Mouse (Mus musculus): ENCODE measurements around the gene Olfr750. TPM values are rescaled to one million over a fixed set of nuclear protein-coding genes. Genes with fewer than 3 reads are reported as not detected.
"Not testable (repeated sequence)": the region's sequence is repeated elsewhere in the genome, so short reads cannot be mapped to it uniquely, and the experiment has no call there.

The Olfr750 gene
- polyA plus RNA-seq, 1 experiment from 2014 or later, result not detected

- not testable (repeated sequence) for H3K4me3 ChIP-seq (ENCODE audit: low read depth, low read length); H3K9me3 ChIP-seq (ENCODE audit: control insufficient read depth, low read length); H3K4me2 ChIP-seq (ENCODE audit: low read depth, low read length); H3K27ac ChIP-seq (ENCODE audit: low read depth, low read length); H3K9ac ChIP-seq (replicated peaks; ENCODE audit: low read depth, low read length); H3K36me3 ChIP-seq (ENCODE audit: control insufficient read depth, insufficient read depth, low read length); H3K27me3 ChIP-seq (ENCODE audit: control insufficient read depth, insufficient read depth, low read length); H3K4me1 ChIP-seq (ENCODE audit: control insufficient read depth, insufficient read depth, low read length)
- 16% methylated on average over 1 of the region's 1 CpGs for WGBS
- peak; percentile 69 for ATAC-seq (ENCODE audit: low read depth)
Measured at GRCm38 (mm10) chr14:51098300-51098699, 24.1 kb upstream of the Olfr750 start.

GRCm38 (mm10) chr14:51095736-51096524 lies 21.7 kb upstream of the Olfr750 start:
- 69% methylated on average over 9 of the region's 9 CpGs for WGBS
- no peaks in the 10 kb centered on the region for H3K36me3 ChIP-seq (ENCODE audit: control insufficient read depth, insufficient read depth, low read length)
- H3K9ac ChIP-seq (replicated peaks; ENCODE audit: low read depth, low read length), result no peak overlapping the region
- H3K4me1 ChIP-seq (ENCODE audit: control insufficient read depth, insufficient read depth, low read length), result no peaks in the 10 kb centered on the region
- no peak for ATAC-seq (ENCODE audit: low read depth)
- H3K27me3 ChIP-seq (ENCODE audit: control insufficient read depth, insufficient read depth, low read length), result no peaks in the 10 kb centered on the region
- no peak overlapping the region for H3K27ac ChIP-seq (ENCODE audit: low read depth, low read length)
- H3K4me3 ChIP-seq (ENCODE audit: low read depth, low read length), result no peak overlapping the region
- H3K9me3 ChIP-seq (ENCODE audit: control insufficient read depth, low read length), result no peaks in the 10 kb centered on the region
- H3K4me2 ChIP-seq (ENCODE audit: low read depth, low read length), result no peak overlapping the region

GRCm38 (mm10) chr14:51094921-51095320 lies 20.7 kb upstream of the Olfr750 start:
- Histone ChIP-seq H3K4me3 (ENCODE audit: low read depth, low read length) (no peak overlapping the region), H3K9me3 (ENCODE audit: control insufficient read depth, low read length) (no peaks in the 10 kb centered on the region), H3K36me3 (ENCODE audit: control insufficient read depth, insufficient read depth, low read length) (no peaks in the 10 kb centered on the region), H3K4me1 (ENCODE audit: control insufficient read depth, insufficient read depth, low read length) (no peaks in the 10 kb centered on the region), H3K27me3 (ENCODE audit: control insufficient read depth, insufficient read depth, low read length) (no peaks in the 10 kb centered on the region), H3K27ac (ENCODE audit: low read depth, low read length) (no peak overlapping the region), H3K4me2 (ENCODE audit: low read depth, low read length) (no peak overlapping the region), H3K9ac (replicated peaks; ENCODE audit: low read depth, low read length) (no peak overlapping the region)
- WGBS, result 68% methylated on average over 9 of the region's 9 CpGs
- no peak for ATAC-seq (ENCODE audit: low read depth)

GRCm38 (mm10) chr14:51094096-51094875 lies 20.1 kb upstream of the Olfr750 start:
- no peak overlapping the region for H3K9ac ChIP-seq (replicated peaks; ENCODE audit: low read depth, low read length)
- no peaks in the 10 kb centered on the region for H3K9me3 ChIP-seq (ENCODE audit: control insufficient read depth, low read length)
- 80% methylated on average over 5 of the region's 5 CpGs for WGBS
- no peak overlapping the region for H3K27ac ChIP-seq (ENCODE audit: low read depth, low read length)
- no peak for ATAC-seq (ENCODE audit: low read depth)
- H3K4me3 ChIP-seq (ENCODE audit: low read depth, low read length), result no peak overlapping the region
- no peaks in the 10 kb centered on the region for H3K27me3 ChIP-seq (ENCODE audit: control insufficient read depth, insufficient read depth, low read length)
- H3K36me3 ChIP-seq (ENCODE audit: control insufficient read depth, insufficient read depth, low read length), result no peaks in the 10 kb centered on the region
- H3K4me2 ChIP-seq (ENCODE audit: low read depth, low read length), result no peak overlapping the region
- H3K4me1 ChIP-seq (ENCODE audit: control insufficient read depth, insufficient read depth, low read length), result no peaks in the 10 kb centered on the region

GRCm38 (mm10) chr14:51093496-51093895 lies 19.3 kb upstream of the Olfr750 start:
- Histone ChIP-seq H3K9ac (replicated peaks; ENCODE audit: low read depth, low read length) (no peak overlapping the region), H3K36me3 (ENCODE audit: control insufficient read depth, insufficient read depth, low read length) (no peaks in the 10 kb centered on the region), H3K27me3 (ENCODE audit: control insufficient read depth, insufficient read depth, low read length) (no peaks in the 10 kb centered on the region), H3K27ac (ENCODE audit: low read depth, low read length) (no peak overlapping the region), H3K4me2 (ENCODE audit: low read depth, low read length) (no peak overlapping the region), H3K9me3 (ENCODE audit: control insufficient read depth, low read length) (no peaks in the 10 kb centered on the region), H3K4me3 (ENCODE audit: low read depth, low read length) (no peak overlapping the region), H3K4me1 (ENCODE audit: control insufficient read depth, insufficient read depth, low read length) (no peaks in the 10 kb centered on the region)
- ATAC-seq (ENCODE audit: low read depth), result no peak
- WGBS, result 34% methylated on average over 3 of the region's 3 CpGs

- no peaks in the 10 kb centered on the region for H3K9me3 ChIP-seq (ENCODE audit: control insufficient read depth, low read length)
- H3K36me3 ChIP-seq (ENCODE audit: control insufficient read depth, insufficient read depth, low read length), result no peaks in the 10 kb centered on the region
- no peaks in the 10 kb centered on the region for H3K27me3 ChIP-seq (ENCODE audit: control insufficient read depth, insufficient read depth, low read length)
- H3K4me2 ChIP-seq (ENCODE audit: low read depth, low read length), result peak overlapping the region; percentile 77
- WGBS, result 58% methylated on average over 8 of the region's 8 CpGs
- no peak overlapping the region for H3K27ac ChIP-seq (ENCODE audit: low read depth, low read length)
- no peak for ATAC-seq (ENCODE audit: low read depth)
- H3K9ac ChIP-seq (replicated peaks; ENCODE audit: low read depth, low read length), result no peak overlapping the region
- peak overlapping the region; percentile 52 for H3K4me3 ChIP-seq (ENCODE audit: low read depth, low read length)
- no peaks in the 10 kb centered on the region for H3K4me1 ChIP-seq (ENCODE audit: control insufficient read depth, insufficient read depth, low read length)
Measured at GRCm38 (mm10) chr14:51092073-51092620, 17.9 kb upstream of the Olfr750 start.

- no peaks in the 10 kb centered on the region for H3K9me3 ChIP-seq (ENCODE audit: control insufficient read depth, low read length)
- peak within 1 kb of the TSS; percentile 43 for H3K9ac ChIP-seq (replicated peaks; ENCODE audit: low read depth, low read length)
- H3K36me3 ChIP-seq (ENCODE audit: control insufficient read depth, insufficient read depth, low read length), result no peaks in the 10 kb centered on the region
- ATAC-seq (ENCODE audit: low read depth), result peak; percentile 21; the same call in 1 of the 2 replicates
- H3K27ac ChIP-seq (ENCODE audit: low read depth, low read length), result peak within 1 kb of the TSS; percentile 65
- peak within 1 kb of the TSS; percentile 77 for H3K4me2 ChIP-seq (ENCODE audit: low read depth, low read length)
- H3K4me1 ChIP-seq (ENCODE audit: control insufficient read depth, insufficient read depth, low read length), result no peaks in the 10 kb centered on the region
- no peaks in the 10 kb centered on the region for H3K27me3 ChIP-seq (ENCODE audit: control insufficient read depth, insufficient read depth, low read length)
- peak within 1 kb of the TSS; percentile 52 for H3K4me3 ChIP-seq (ENCODE audit: low read depth, low read length)
- 9% methylated on average over 33 of the region's 33 CpGs for WGBS
Measured at GRCm38 (mm10) chr14:51090921-51091900, 17.0 kb upstream of the Olfr750 start, which contains the start of the genes Rnase4 and Ang. TSS of gene Rnase4 (plus strand) at chr14:51091077. TSS of gene Ang (plus strand) at chr14:51091150.

GRCm38 (mm10) chr14:51090077-51090781 lies 16.0 kb upstream of the Olfr750 start:
- H3K36me3 ChIP-seq (ENCODE audit: control insufficient read depth, insufficient read depth, low read length), result no peaks in the 10 kb centered on the region
- H3K9me3 ChIP-seq (ENCODE audit: control insufficient read depth, low read length), result no peaks in the 10 kb centered on the region
- peak; percentile 62 for ATAC-seq (ENCODE audit: low read depth)
- WGBS, result under 1% methylated on average over 27 of the region's 27 CpGs
- no peaks in the 10 kb centered on the region for H3K27me3 ChIP-seq (ENCODE audit: control insufficient read depth, insufficient read depth, low read length)
- no peaks in the 10 kb centered on the region for H3K4me1 ChIP-seq (ENCODE audit: control insufficient read depth, insufficient read depth, low read length)
- H3K4me2 ChIP-seq (ENCODE audit: low read depth, low read length), result peak overlapping the region; percentile 77
- H3K9ac ChIP-seq (replicated peaks; ENCODE audit: low read depth, low read length), result peak overlapping the region; percentile 43
- peak overlapping the region; percentile 52 for H3K4me3 ChIP-seq (ENCODE audit: low read depth, low read length)
- H3K27ac ChIP-seq (ENCODE audit: low read depth, low read length), result peak overlapping the region; percentile 65
